Mouse (Mus musculus) E14TG2a.4 (cell line): ENCODE measurements around the gene Plekhm3.

Source experiments
- H3K27me3 ChIP-seq: 2 replicates; pipeline ENCODE4 v1.6.1; 2014; ENCODE audit warnings: low read length, control low read depth; ENCODE audit not compliant: insufficient read depth
- H3K36me3 ChIP-seq: 2 replicates; pipeline ENCODE4 v1.6.1; 2014; ENCODE audit warnings: low read length, control low read depth; ENCODE audit not compliant: insufficient read depth
- H3K4me1 ChIP-seq: replicated peaks from 2 replicates; pipeline ENCODE4 v1.6.1; 2014; ENCODE audit warnings: low read depth, low read length, control low read depth
- H3K4me3 ChIP-seq: replicated peaks from 2 replicates; pipeline ENCODE4 v1.5.1; 2014; ENCODE audit warnings: mild to moderate bottlenecking, low read length
- H3K9me3 ChIP-seq: 2 replicates; pipeline ENCODE4 v1.6.1; 2014; ENCODE audit warnings: low read length, control low read depth
- CTCF ChIP-seq: conservative IDR thresholded peaks from 2 replicates; pipeline ENCODE4 v1.5.1; 2014; ENCODE audit warnings: low read length
- NANOG ChIP-seq: IDR thresholded peaks from 2 replicates; pipeline ENCODE4 v1.6.1; 2014; ENCODE audit warnings: borderline replicate concordance, low read length, mixed read lengths
- POU5F1 ChIP-seq: IDR thresholded peaks from 2 replicates; pipeline ENCODE4 v1.6.1; 2014; ENCODE audit warnings: low read length, borderline replicate concordance

Gene Plekhm3

GRCm38 (mm10) chr1:64779415-64779814, 177.2 kb downstream of the Plekhm3 start:
- peaks cover 19% of the 10 kb centered on the region for H3K4me1 ChIP-seq
- no peaks in the 10 kb centered on the region for H3K9me3 ChIP-seq
- no peak for TF ChIP-seq POU5F1
- TF ChIP-seq NANOG: no peak
- no peak for TF ChIP-seq CTCF

GRCm38 (mm10) chr1:64773305-64773704, 183.3 kb downstream of the Plekhm3 start:
- TF ChIP-seq NANOG (no peak), CTCF (no peak), POU5F1 (no peak)
- Histone ChIP-seq H3K9me3 (no peaks in the 10 kb centered on the region), H3K4me1 (no peaks in the 10 kb centered on the region), H3K36me3 (no peaks in the 10 kb centered on the region), H3K4me3 (no peak overlapping the region), H3K27me3 (peaks cover 12% of the 10 kb centered on the region; the same call in 1 of the 2 replicates)

More at GRCm38 (mm10) chr1:64779415-64779814, 177.2 kb downstream of the Plekhm3 start:
- Histone ChIP-seq H3K36me3 (no peaks in the 10 kb centered on the region), H3K4me3 (peak overlapping the region; percentile 37), H3K27me3 (peaks cover 26% of the 10 kb centered on the region)

- Histone ChIP-seq H3K36me3 (no peaks in the 10 kb centered on the region), H3K4me1 (no peaks in the 10 kb centered on the region), H3K9me3 (no peaks in the 10 kb centered on the region), H3K27me3 (no peaks in the 10 kb centered on the region), H3K4me3 (no peak overlapping the region)
- TF ChIP-seq CTCF (no peak), POU5F1 (no peak), NANOG (no peak)
Observed at GRCm38 (mm10) chr1:64770169-64770568, 186.5 kb downstream of the Plekhm3 start.

- H3K4me3 ChIP-seq: no peak overlapping the region
- H3K9me3 ChIP-seq: 0 out of 2 replicates have a peak, but pooled peaks cover 4% of the 10 kb centered on the region
- no peaks in the 10 kb centered on the region for H3K4me1 ChIP-seq
- no peaks in the 10 kb centered on the region for H3K36me3 ChIP-seq
- no peaks in the 10 kb centered on the region; the same call in 1 of the 2 replicates for H3K27me3 ChIP-seq
- TF ChIP-seq NANOG (no peak), CTCF (no peak), POU5F1 (no peak)
Observed at GRCm38 (mm10) chr1:64761646-64762045, 195.0 kb downstream of the Plekhm3 start.

DNA sequence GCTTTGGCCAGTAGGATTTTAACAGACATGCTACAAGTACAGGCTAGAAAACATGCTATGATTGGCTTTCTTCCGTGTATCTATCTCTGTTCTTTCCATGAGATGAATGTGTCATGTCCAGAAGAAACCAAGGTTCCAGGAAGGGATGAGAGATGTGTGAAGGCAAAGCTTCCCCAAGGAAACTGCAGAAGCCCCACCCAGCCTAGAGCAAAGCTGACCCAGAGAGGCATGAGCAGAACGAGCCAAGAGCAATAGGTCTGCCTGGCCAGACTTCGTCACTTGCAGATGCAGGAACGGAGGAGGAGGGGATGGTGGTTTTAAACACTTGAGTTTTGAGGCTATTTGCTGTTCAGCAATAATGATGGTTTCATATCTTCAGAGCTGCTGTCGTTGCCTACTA, 198.9 kb downstream of the Plekhm3 start:
- no peaks in the 10 kb centered on the region; the same call in 1 of the 2 replicates for H3K27me3 ChIP-seq
- H3K36me3 ChIP-seq: no peaks in the 10 kb centered on the region
- no peak overlapping the region for H3K4me3 ChIP-seq
- TF ChIP-seq POU5F1: no peak
- no peak for TF ChIP-seq NANOG
- TF ChIP-seq CTCF: no peak
- peaks cover 11% of the 10 kb centered on the region for H3K4me1 ChIP-seq
- H3K9me3 ChIP-seq: no peaks in the 10 kb centered on the region

DNA sequence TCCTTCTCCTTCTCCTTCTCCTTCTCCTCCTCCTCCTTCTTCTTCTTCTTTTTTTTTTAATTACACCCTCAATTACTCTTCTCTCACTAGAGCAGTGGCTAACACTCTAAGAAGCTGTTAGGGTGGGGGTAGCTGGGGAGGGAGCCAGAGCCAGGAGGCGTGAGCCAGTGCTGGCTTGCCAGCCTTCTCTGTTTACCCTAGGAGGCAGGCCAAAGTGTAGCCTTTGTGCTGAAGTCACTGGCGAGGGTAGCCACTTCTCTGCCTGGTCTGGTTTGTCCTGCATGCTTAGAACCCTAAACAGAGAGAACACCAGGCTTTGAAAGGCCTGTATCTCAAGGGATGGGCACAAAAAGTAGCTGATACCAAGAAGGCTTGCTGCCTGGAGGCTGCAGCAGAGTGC, 199.4 kb downstream of the Plekhm3 start:
- no peaks in the 10 kb centered on the region for H3K9me3 ChIP-seq
- no peaks in the 10 kb centered on the region; the same call in 1 of the 2 replicates for H3K27me3 ChIP-seq
- H3K4me3 ChIP-seq: no peak overlapping the region
- H3K4me1 ChIP-seq: peaks cover 11% of the 10 kb centered on the region
- no peaks in the 10 kb centered on the region for H3K36me3 ChIP-seq
- TF ChIP-seq NANOG: no peak
- no peak for TF ChIP-seq CTCF
- TF ChIP-seq POU5F1: no peak

DNA sequence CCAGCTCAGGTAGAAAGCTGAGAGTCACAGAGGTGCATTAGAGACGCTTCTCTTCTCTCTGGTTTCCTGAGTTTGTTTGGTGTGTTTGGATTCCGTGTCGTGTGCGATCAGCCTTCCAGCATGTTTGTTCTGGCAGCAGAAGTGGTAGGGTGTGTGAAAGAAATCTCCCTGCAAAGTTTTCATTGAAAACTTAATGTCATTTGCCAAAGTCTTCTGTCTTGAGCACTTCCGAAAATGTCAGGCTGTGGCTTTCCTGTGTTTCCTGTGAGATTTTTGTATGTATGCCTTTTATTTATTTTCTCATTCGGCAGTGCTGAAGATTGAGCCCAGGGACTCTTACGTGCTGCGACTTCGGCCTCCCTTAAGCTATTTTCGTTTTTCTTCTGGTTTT, 200.0 kb downstream of the Plekhm3 start:
- Histone ChIP-seq H3K27me3 (no peaks in the 10 kb centered on the region; the same call in 1 of the 2 replicates), H3K9me3 (no peaks in the 10 kb centered on the region), H3K4me3 (no peak overlapping the region), H3K36me3 (no peaks in the 10 kb centered on the region), H3K4me1 (peaks cover 11% of the 10 kb centered on the region)
- TF ChIP-seq CTCF (no peak), POU5F1 (no peak), NANOG (no peak)

GRCm38 (mm10) chr1:64755971-64756639, 200.5 kb downstream of the Plekhm3 start:
- no peaks in the 10 kb centered on the region; the same call in 1 of the 2 replicates for H3K27me3 ChIP-seq
- H3K9me3 ChIP-seq: no peaks in the 10 kb centered on the region
- H3K4me3 ChIP-seq: no peak overlapping the region
- no peaks in the 10 kb centered on the region for H3K36me3 ChIP-seq
- peaks cover 11% of the 10 kb centered on the region for H3K4me1 ChIP-seq
- TF ChIP-seq CTCF: no peak

- Histone ChIP-seq H3K9me3 (no peaks in the 10 kb centered on the region), H3K4me3 (no peak overlapping the region), H3K27me3 (no peaks in the 10 kb centered on the region; the same call in 1 of the 2 replicates), H3K36me3 (no peaks in the 10 kb centered on the region), H3K4me1 (peaks cover 11% of the 10 kb centered on the region)
- no peak for TF ChIP-seq POU5F1
- no peak for TF ChIP-seq CTCF
- no peak for TF ChIP-seq NANOG
Observed at GRCm38 (mm10) chr1:64754658-64755057, 202.0 kb downstream of the Plekhm3 start.
